Mouse (Mus musculus) intestine, embryonic 16.5 days (tissue): ENCODE measurements around the gene Dhx58. TPM values are rescaled to one million over a fixed set of nuclear protein-coding genes. Genes with fewer than 3 reads are reported as not detected.
A peak's percentile ranks its signal among the peaks of the same experiment; 100 is the strongest.

Experiments used
- ATAC-seq: fragments of 200-750 bp; cut with Nextera tagmentation; 2 replicates; pipeline ENCODE4 v1.8.0; 2017; ENCODE audit warnings: moderate TSS enrichment, moderate library complexity
- H3K27ac ChIP-seq: fragments of 300-500 bp; sonication (generic); 2 replicates; pipeline ENCODE4 v1.5.1; 2014; ENCODE audit warnings: mild to moderate bottlenecking, low read length
- H3K27me3 ChIP-seq: fragments of 300-500 bp; sonication (generic); replicated peaks from 2 replicates; pipeline ENCODE4 v1.6.1; 2014; ENCODE audit warnings: low read length, control low read depth, mixed read lengths; ENCODE audit not compliant: control insufficient read depth, insufficient read depth
- H3K36me3 ChIP-seq: fragments of 300-500 bp; sonication (generic); 2 replicates; pipeline ENCODE4 v1.6.1; 2014; ENCODE audit warnings: low read length, control low read depth; ENCODE audit not compliant: control insufficient read depth, insufficient read depth
- H3K4me1 ChIP-seq: fragments of 300-500 bp; sonication (generic); 2 replicates; pipeline ENCODE4 v1.6.1; 2014; ENCODE audit warnings: low read length, control low read depth, mixed read lengths; ENCODE audit not compliant: control insufficient read depth, insufficient read depth
- H3K4me2 ChIP-seq: fragments of 300-500 bp; sonication (generic); 2 replicates; pipeline ENCODE4 v1.6.1; 2014; ENCODE audit warnings: low read depth, low read length, control low read depth
- H3K4me3 ChIP-seq: fragments of 300-500 bp; sonication (generic); 2 replicates; pipeline ENCODE4 v1.5.1; 2014; ENCODE audit warnings: mild to moderate bottlenecking, low read length
- H3K9ac ChIP-seq: fragments of 300-500 bp; sonication (generic); 2 replicates; pipeline ENCODE4 v1.6.1; 2014; ENCODE audit warnings: low read depth, low read length
- H3K9me3 ChIP-seq: fragments of 300-500 bp; sonication (generic); 2 replicates; pipeline ENCODE4 v1.6.1; 2016; ENCODE audit warnings: low read length, control low read depth; ENCODE audit not compliant: control insufficient read depth
- WGBS: fragments of 180-500 bp; shearing (Covaris S2); extraction: QIAGEN DNeasy Blood & Tissue Kit; methylation state at CpG from one replicate; pipeline ENCODE4 v1.1.7; 2014; 5-methylcytosine and 5-hydroxymethylcytosine counted together
- polyA plus RNA-seq: library from polyadenylated mRNA; unstranded; fragments of >200 nt; fragmentation: Nextera tagmentation; extraction: Ambion mirVana; gene quantifications from 2 replicates; pipeline ENCODE4 v1.2.1, GENCODE M21; 2015

Gene Dhx58
- polyA plus RNA-seq, result 3.4 TPM in 2 replicates

- H3K27ac ChIP-seq, result no peak within 1 kb of the TSS
- H3K4me3 ChIP-seq, result peak within 1 kb of the TSS; percentile 17; the same call in 1 of the 2 replicates
- no peaks in the 10 kb centered on the region for H3K27me3 ChIP-seq
- H3K36me3 ChIP-seq, result peaks cover 16% of the 10 kb centered on the region
- no peaks in the 10 kb centered on the region for H3K9me3 ChIP-seq
- 58% methylated on average over 7 of the region's 7 CpGs for WGBS
- peaks cover 16% of the 10 kb centered on the region for H3K4me1 ChIP-seq
- peak; percentile 37; the same call in 1 of the 2 replicates for ATAC-seq
- peak within 1 kb of the TSS; percentile 9; the same call in 1 of the 2 replicates for H3K4me2 ChIP-seq
- peak within 1 kb of the TSS; percentile 49; the same call in 1 of the 2 replicates for H3K9ac ChIP-seq
Observed at GRCm38 (mm10) chr11:100703851-100704531, at the start of gene Dhx58. TSS of gene Dhx58 (minus strand) at chr11:100704271.

GRCm38 (mm10) chr11:100752294-100752693 is 48.2 kb upstream of the Dhx58 start:
- WGBS, result 26% methylated on average over 10 of the region's 10 CpGs
- H3K36me3 ChIP-seq, result no peaks in the 10 kb centered on the region
- peaks cover 6% of the 10 kb centered on the region for H3K27me3 ChIP-seq
- H3K4me1 ChIP-seq, result no peaks in the 10 kb centered on the region
- no peak overlapping the region for H3K4me2 ChIP-seq
- no peak overlapping the region for H3K27ac ChIP-seq
- H3K9me3 ChIP-seq, result no peaks in the 10 kb centered on the region
- H3K4me3 ChIP-seq, result no peak overlapping the region
- no peak for ATAC-seq
- H3K9ac ChIP-seq, result no peak overlapping the region

- no peaks in the 10 kb centered on the region for H3K4me1 ChIP-seq
- no peak overlapping the region for H3K4me3 ChIP-seq
- 85% methylated on average over 16 of the region's 16 CpGs for WGBS
- H3K27me3 ChIP-seq, result peaks cover 6% of the 10 kb centered on the region
- no peaks in the 10 kb centered on the region for H3K36me3 ChIP-seq
- no peak overlapping the region for H3K9ac ChIP-seq
- H3K27ac ChIP-seq, result no peak overlapping the region
- H3K4me2 ChIP-seq, result no peak overlapping the region
- ATAC-seq, result no peak
- H3K9me3 ChIP-seq, result no peaks in the 10 kb centered on the region
Observed at GRCm38 (mm10) chr11:100750127-100750526, 46.1 kb upstream of the Dhx58 start.

- Histone ChIP-seq H3K36me3 (no peaks in the 10 kb centered on the region), H3K27me3 (peaks cover 6% of the 10 kb centered on the region), H3K4me3 (no peak overlapping the region), H3K4me1 (no peaks in the 10 kb centered on the region), H3K9me3 (no peaks in the 10 kb centered on the region), H3K4me2 (no peak overlapping the region), H3K9ac (no peak overlapping the region), H3K27ac (no peak overlapping the region)
- WGBS, result 48% methylated on average over 25 of the region's 25 CpGs
- no peak for ATAC-seq
Observed at GRCm38 (mm10) chr11:100749469-100749868, 45.4 kb upstream of the Dhx58 start.

GRCm38 (mm10) chr11:100748620-100749019 is 44.5 kb upstream of the Dhx58 start:
- H3K9ac ChIP-seq, result no peak overlapping the region
- H3K4me1 ChIP-seq, result no peaks in the 10 kb centered on the region
- whole genome bisulfite sequencing, result 57% methylated on average over 4 of the region's 4 CpGs
- no peak for ATAC-seq
- no peak overlapping the region for H3K4me3 ChIP-seq
- no peak overlapping the region for H3K4me2 ChIP-seq
- peaks cover 6% of the 10 kb centered on the region for H3K27me3 ChIP-seq
- H3K36me3 ChIP-seq, result no peaks in the 10 kb centered on the region
- no peaks in the 10 kb centered on the region for H3K9me3 ChIP-seq
- H3K27ac ChIP-seq, result no peak overlapping the region

GRCm38 (mm10) chr11:100747114-100747513 is 43.0 kb upstream of the Dhx58 start:
- Histone ChIP-seq H3K4me2 (no peak overlapping the region), H3K36me3 (no peaks in the 10 kb centered on the region), H3K9ac (no peak overlapping the region), H3K4me1 (no peaks in the 10 kb centered on the region), H3K4me3 (no peak overlapping the region), H3K9me3 (no peaks in the 10 kb centered on the region), H3K27ac (no peak overlapping the region), H3K27me3 (peaks cover 6% of the 10 kb centered on the region)
- ATAC-seq, result no peak
- 67% methylated on average over 5 of the region's 5 CpGs for WGBS

- Histone ChIP-seq H3K36me3 (no peaks in the 10 kb centered on the region), H3K9ac (no peak overlapping the region), H3K4me1 (no peaks in the 10 kb centered on the region), H3K27ac (no peak overlapping the region), H3K9me3 (no peaks in the 10 kb centered on the region), H3K27me3 (peaks cover 6% of the 10 kb centered on the region), H3K4me3 (no peak overlapping the region), H3K4me2 (no peak overlapping the region)
- no peak for ATAC-seq
- 79% methylated on average over 10 of the region's 10 CpGs for WGBS
Observed at GRCm38 (mm10) chr11:100746546-100746945, 42.5 kb upstream of the Dhx58 start.

GRCm38 (mm10) chr11:100745085-100745484 is 41.0 kb upstream of the Dhx58 start:
- no peak overlapping the region for H3K27ac ChIP-seq
- H3K9ac ChIP-seq, result no peak overlapping the region
- peaks cover 5% of the 10 kb centered on the region for H3K27me3 ChIP-seq
- no peaks in the 10 kb centered on the region for H3K4me1 ChIP-seq
- WGBS, result 10% methylated on average over 6 of the region's 6 CpGs
- ATAC-seq, result no peak
- H3K9me3 ChIP-seq, result no peaks in the 10 kb centered on the region
- H3K4me2 ChIP-seq, result no peak overlapping the region
- no peak overlapping the region for H3K4me3 ChIP-seq
- H3K36me3 ChIP-seq, result no peaks in the 10 kb centered on the region

GRCm38 (mm10) chr11:100741348-100741747 is 37.3 kb upstream of the Dhx58 start:
- H3K36me3 ChIP-seq, result no peaks in the 10 kb centered on the region
- no peak overlapping the region for H3K9ac ChIP-seq
- no peak for ATAC-seq
- no peaks in the 10 kb centered on the region for H3K9me3 ChIP-seq
- peaks cover 7% of the 10 kb centered on the region for H3K4me1 ChIP-seq
- 71% methylated on average over 6 of the region's 6 CpGs for WGBS
- no peaks in the 10 kb centered on the region for H3K27me3 ChIP-seq
- no peak overlapping the region for H3K27ac ChIP-seq
- no peak overlapping the region for H3K4me2 ChIP-seq
- no peak overlapping the region for H3K4me3 ChIP-seq

GRCm38 (mm10) chr11:100738749-100739148 is 34.7 kb upstream of the Dhx58 start:
- Histone ChIP-seq H3K27me3 (no peaks in the 10 kb centered on the region), H3K9ac (no peak overlapping the region), H3K27ac (no peak overlapping the region), H3K4me3 (peak overlapping the region; percentile 75), H3K4me2 (peak overlapping the region; percentile 81), H3K9me3 (no peaks in the 10 kb centered on the region), H3K4me1 (peaks cover 19% of the 10 kb centered on the region), H3K36me3 (no peaks in the 10 kb centered on the region)
- 20% methylated on average over 5 of the region's 5 CpGs for WGBS
- ATAC-seq, result no peak
